8 mouse cellular contexts compared by ENCODE assay signal in the genomic region with DNA sequence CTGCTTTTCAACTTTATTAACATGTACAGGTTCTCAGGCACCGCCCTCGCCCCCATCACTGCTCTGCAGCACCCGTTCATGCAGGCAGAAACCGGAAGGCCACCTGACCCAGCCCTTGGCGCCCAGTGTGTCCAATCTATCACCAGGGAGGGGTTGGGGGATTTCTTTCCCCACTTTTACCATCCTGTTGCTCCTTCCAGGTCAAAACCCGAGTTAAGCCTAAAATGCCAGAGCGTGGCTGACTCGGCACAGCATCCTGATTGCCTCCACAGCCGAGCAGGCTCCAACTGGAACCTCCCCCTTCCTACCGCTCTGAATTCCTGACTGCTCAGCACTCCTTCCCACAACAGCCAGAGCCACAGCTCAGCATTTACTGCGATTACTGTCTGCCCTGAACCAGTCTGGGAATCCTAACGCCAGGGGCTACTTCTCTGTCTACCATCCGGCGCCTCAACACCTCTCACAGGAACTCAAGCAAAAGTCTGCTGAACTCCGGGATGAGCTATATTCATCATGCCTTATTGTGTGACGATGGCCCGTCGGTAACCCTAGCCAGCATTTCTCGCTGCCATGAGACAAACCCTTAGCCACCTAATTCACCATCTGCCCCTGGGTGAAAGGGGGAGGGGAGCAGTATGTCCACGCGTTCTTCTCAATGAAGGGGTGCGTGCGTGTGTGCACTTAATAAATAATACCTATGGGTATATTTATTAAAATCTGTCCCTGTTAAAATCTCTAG. TPM values are rescaled to one million over a fixed set of nuclear protein-coding genes. Genes with fewer than 3 reads are reported as not detected.
DNase-seq lines count a peak whose midpoint lies in the region; ATAC-seq and TF ChIP-seq lines count a peak whose summit lies in the region.

No protein-coding gene starts in this region.

- no peak for TF ChIP-seq EP300 in lung, postnatal 0 days (IDR thresholded peaks at IDR 0.05)

- H3K36me3 ChIP-seq in kidney, adult 2 months (ENCODE audit: control insufficient read depth, insufficient read depth, low read length), result no peaks in the 10 kb centered on the region
- no peaks in the 10 kb centered on the region for H3K36me3 ChIP-seq in lung, postnatal 0 days (ENCODE audit: insufficient read depth, low read length)

- peak overlapping the region; percentile 26; the same call in 1 of the 2 replicates for H3K9ac ChIP-seq in lung, postnatal 0 days (replicated peaks; ENCODE audit: low read depth)

- H3K9me3 ChIP-seq in lung, postnatal 0 days (ENCODE audit: low read length), result no peaks in the 10 kb centered on the region

- peaks cover 41% of the 10 kb centered on the region for H3K4me1 ChIP-seq in kidney, adult 2 months (ENCODE audit: control insufficient read depth, insufficient read depth, low read length)
- H3K4me1 ChIP-seq in lung, postnatal 0 days (ENCODE audit: insufficient read depth, low read depth, low read length), result peaks cover 18% of the 10 kb centered on the region

- H3K4me2 ChIP-seq in lung, postnatal 0 days (replicated peaks; ENCODE audit: low read depth, low read length), result peak overlapping the region; percentile 95

- TF ChIP-seq POLR2A in kidney, adult 2 months (IDR thresholded peaks at IDR 0.05; ENCODE audit: low read depth, low read length), result no peak

- no peak for TF ChIP-seq CTCF in kidney, adult 2 months (conservative IDR thresholded peaks at IDR 0.05; ENCODE audit: insufficient read depth, insufficient read length, low read depth, low read length)
- TF ChIP-seq CTCF in lung, postnatal 0 days (IDR thresholded peaks at IDR 0.05), result 0 out of 2 replicates have a peak, but pooled peaks have one; percentile 1

- peak overlapping the region; percentile 70 for H3K27ac ChIP-seq in kidney, adult 2 months (ENCODE audit: insufficient read depth, low read depth, low read length)
- peak overlapping the region; percentile 77 for H3K27ac ChIP-seq in lung, postnatal 0 days (ENCODE audit: low read length)

- 3% methylated on average over 23 of the region's 23 CpGs for WGBS in kidney, adult 2 months
- WGBS in lung, postnatal 0 days, result 5% methylated on average over 23 of the region's 23 CpGs

- DNase-seq in 3T3-L1 (ENCODE audit: low read depth, low spot score), result peak; percentile 88
- DNase-seq in CD4-positive helper T cell, adult 2 months (ENCODE audit: low read depth, low spot score), result peak; percentile 61
- peak; percentile 77 for DNase-seq in embryo, embryonic 11 days
- DNase-seq in heart, adult 8-10 months (ENCODE audit: low spot score), result peak; percentile 46
- peak; percentile 83 for DNase-seq in kidney, adult 2 months
- peak; percentile 77 for DNase-seq in lung, postnatal 0 days (ENCODE audit: low spot score)
- peak; percentile 38 for DNase-seq in ovary, postnatal 14 days (ENCODE audit: low spot score)
- no peak for DNase-seq in layer of hippocampus, adult 9-10 months (ENCODE audit: low spot score)

- H3K4me3 ChIP-seq in kidney, adult 2 months (ENCODE audit: insufficient read depth, low read depth, low read length), result peak overlapping the region; percentile 56
- H3K4me3 ChIP-seq in lung, postnatal 0 days (ENCODE audit: low read depth, low read length), result peak overlapping the region; percentile 76

- ATAC-seq in lung, postnatal 0 days, result peak; percentile 16; the same call in 1 of the 2 replicates

- H3K27me3 ChIP-seq in kidney, adult 2 months (replicated peaks; ENCODE audit: control insufficient read depth, insufficient read depth, low read length), result no peaks in the 10 kb centered on the region
- no peaks in the 10 kb centered on the region for H3K27me3 ChIP-seq in lung, postnatal 0 days (replicated peaks; ENCODE audit: insufficient read depth, low read length)

RNA-seq across cellular contexts. Expression of gene Ezr, which starts 3.6 kb away (rescaled TPM):
- 10 to 100 TPM; 29.1 to 38.7 (median 33.9) TPM for total RNA-seq in heart, adult 8-10 months (2022)
- polyA plus RNA-seq in kidney, adult 2 months (2012; rRNA removed), result 129 and 152 TPM in 2 replicates
- 275 and 288 TPM in 2 replicates for polyA plus RNA-seq in lung, postnatal 0 days (2015; fragmentation: Nextera tagmentation; extraction: Ambion mirVana)
